Mouse (Mus musculus) spleen, adult 2 months (tissue): ENCODE results near the gene Cnn1.

Experiments used
- CTCF ChIP-seq: fragments of 200-500 bp; IDR thresholded peaks from 2 replicates; pipeline ENCODE4 v1.5.1; 2011; ENCODE audit warnings: mild to moderate bottlenecking, inconsistent platforms; ENCODE audit not compliant: insufficient read depth, insufficient read length, insufficient replicate concordance; ENCODE audit errors: extremely low read depth
- POLR2A ChIP-seq: fragments of 200-500 bp; IDR thresholded peaks from 2 replicates; pipeline ENCODE4 v1.6.1; 2011; ENCODE audit warnings: low read depth, low read length, inconsistent platforms

GRCm38 (mm10) chr9:22136765-22137547, 37.9 kb downstream of the Cnn1 start:
- no peak for TF ChIP-seq CTCF
- no peak for TF ChIP-seq POLR2A
